Mouse (Mus musculus) c-Kit-positive CD71-positive TER-119-negative erythroid progenitor cells, embryonic 14.5 days (primary cell): ENCODE measurements at regions not wholly inside any gene's neighbourhood (a gene's known extent, or its start where the extent isn't known, plus 50 kb on each side); places are given as distances from the start of the nearest gene placed in this dataset.
A peak's percentile ranks its signal among the peaks of the same experiment; 100 is the strongest.

Experiments used
- DNase-seq: peaks from one replicate; pipeline ENCODE4 v3.0.0-alpha.2; 2013; ENCODE audit warnings: low read depth

DNA sequence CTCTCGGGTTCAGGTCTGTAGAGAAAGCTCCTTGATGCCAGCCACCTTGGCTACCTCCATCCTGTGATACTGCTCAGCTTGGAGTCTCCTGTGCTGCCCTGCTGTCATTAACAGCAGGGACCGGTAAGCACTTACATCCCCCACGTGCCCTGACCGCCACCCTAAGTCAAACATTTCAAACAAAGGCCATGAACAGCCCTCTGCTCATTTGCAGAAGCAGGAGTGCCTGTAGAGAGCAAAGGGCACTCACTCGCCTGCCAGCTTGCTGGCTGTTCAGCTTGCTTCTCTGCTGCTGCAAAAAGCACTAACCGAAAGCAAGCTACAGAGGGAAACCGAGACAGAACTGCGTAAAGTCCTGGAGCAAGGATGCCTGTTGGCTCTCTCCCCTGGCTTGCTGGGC lies 61.8 kb upstream of the Thy1 start:
- DNase-seq: no peak

- DNase-seq: no peak
Measured at GRCm38 (mm10) chr9:43982359-43982889, 60.8 kb upstream of the Thy1 start.

- no peak for DNase-seq
Measured at GRCm38 (mm10) chr9:43983220-43983619, 60.0 kb upstream of the Thy1 start.

DNA sequence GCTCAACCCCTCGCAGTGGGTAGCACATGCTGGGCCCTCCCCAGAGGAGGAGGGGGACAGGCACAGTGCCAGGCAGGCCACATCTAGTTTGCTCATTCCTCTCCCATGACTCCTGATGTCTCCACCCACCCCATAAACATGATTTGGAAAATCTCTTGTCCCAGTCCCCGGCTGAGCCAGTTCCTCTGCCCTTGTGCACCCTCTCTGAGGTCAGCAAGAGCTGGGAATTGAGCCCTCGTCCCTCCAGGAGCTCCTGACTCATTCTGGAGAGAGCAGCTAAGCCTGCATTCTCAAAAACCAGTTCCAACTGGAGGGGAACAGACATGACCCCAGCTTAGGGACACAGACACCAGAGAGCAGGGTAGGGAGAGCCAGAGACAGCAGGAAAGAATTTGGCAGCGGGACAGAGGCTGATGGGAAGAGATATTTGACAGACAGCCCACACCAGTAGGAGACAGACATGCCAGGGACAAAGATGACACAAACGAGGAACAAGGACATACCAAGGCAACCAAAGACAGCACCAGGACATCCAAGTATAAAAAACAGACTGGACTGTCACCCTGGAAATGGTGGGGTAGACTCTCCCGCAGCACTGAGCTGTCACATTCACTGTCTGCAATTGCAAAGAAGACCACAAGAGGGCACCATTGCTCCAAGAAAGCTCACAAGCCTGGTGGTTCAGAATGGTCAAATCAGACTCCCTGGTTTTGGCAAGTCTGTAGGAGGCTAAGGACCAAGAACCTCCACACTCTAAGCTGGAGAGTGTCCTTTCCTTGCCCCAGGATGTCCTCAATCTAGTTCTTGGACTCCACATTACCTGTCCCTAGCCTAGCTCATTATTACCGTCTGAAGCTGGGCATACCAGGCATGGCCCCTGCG lies 58.8 kb upstream of the Thy1 start:
- DNase-seq: peak; percentile 41

DNA sequence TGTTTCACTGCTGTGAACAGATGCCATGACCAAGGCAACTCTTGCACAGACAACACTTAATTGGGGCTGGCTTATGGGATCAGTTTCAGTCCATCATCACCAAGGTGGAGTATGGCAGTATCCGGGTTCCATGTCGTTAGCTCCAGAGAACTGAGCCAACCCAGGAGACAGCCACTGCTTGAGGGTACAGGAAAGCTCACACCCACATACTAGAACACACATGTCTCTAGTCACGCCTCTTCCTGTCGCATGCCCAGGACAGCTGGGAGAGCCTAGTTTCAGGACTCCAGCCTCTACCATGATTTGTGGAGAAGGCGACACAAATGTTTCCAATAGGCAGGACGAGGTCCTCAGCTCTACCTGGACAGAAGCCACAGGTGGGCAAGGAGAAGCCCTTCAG lies 55.2 kb upstream of the Thy1 start:
- no peak for DNase-seq

DNA sequence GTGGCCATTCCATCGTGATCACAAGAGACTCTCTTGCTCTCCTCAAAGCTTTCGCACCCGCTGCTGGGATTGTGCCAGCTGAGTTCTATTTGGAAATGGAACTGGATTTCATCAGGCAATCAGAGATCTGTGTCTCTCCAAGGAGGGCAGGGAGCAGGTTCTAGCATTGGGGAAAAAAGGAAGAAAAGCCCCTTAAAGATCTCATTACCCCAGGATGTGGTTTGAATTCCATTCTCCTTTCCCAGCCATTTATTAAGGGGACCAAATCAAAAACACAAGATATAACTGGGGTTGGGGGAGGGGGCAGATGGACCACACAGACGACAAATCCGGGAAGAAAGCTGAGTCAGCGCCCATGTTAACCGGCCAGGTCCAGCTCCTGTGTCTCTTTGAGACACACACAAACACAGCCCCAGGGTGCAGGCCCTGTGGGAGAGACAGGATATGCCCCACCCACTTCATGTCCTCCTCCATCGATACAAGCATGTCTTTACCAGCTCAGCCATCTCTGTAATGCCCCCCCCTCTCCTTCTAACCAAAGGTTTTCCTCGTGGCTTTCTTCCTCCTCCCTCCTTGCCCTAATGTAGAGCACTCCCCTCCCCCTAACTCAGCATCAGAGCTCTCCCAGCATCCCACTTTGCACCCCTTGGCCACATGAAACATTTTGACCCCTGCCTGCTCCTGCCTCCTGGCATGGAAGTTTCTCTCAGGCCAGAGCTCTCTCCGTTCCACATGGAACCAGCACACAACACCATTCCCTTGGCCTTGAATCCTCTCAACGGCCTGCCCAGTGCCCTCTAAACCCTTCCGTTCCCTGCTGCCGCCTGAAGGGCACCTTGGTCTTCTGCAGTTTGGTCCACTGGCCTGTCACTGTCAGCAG lies 54.0 kb upstream of the Thy1 start:
- no peak for DNase-seq

GRCm38 (mm10) chr9:43990124-43990523 lies 53.1 kb upstream of the Thy1 start:
- DNase-seq: no peak

DNA sequence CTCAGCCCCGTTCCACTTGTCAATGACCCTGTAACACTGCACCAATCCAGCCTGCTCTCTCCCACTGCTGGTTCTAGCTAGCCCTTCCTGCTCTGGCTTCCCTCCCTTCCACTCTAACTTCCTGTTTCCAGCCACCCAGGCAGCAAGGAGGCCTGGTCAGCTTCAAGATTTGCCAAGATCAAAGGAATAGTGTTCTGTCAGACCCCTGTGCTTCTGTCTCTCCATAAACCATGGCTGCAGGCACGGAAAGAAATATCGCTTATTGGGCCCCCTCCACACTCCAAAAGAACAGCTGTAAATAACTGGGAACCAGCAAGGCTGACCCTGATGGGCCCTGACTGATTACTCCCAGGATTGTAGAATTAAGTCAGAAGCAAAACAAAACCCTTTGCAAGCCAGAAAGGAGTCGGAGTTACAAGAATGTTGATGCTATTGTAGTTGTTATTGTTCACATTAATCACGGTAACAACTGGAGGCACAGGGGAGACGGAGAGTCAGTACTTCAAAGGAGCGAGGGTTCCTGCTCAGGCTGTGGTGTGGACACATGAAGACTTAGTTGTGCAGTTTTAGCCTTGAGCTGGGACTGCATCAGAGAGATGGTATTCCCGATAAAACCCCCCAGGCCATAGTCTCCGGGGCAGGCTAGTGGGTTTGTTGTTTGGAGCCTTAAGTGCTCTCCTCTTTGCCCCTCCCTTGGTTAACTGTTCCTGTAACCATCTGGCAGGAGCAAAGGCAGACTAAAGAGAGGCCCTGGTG lies 49.8 kb upstream of the Thy1 start:
- DNase-seq: no peak
